Mouse (Mus musculus): ENCODE measurements around the gene Dop1b. TPM values are rescaled to one million over a fixed set of nuclear protein-coding genes. Genes with fewer than 3 reads are reported as not detected.
"Not testable (repeated sequence)": the region's sequence is repeated elsewhere in the genome, so short reads cannot be mapped to it uniquely, and the experiment has no call there.

Gene Dop1b
- total RNA-seq, 2 experiments from 2014 or later, result 28.6 to 48.7 TPM

- H3K27ac ChIP-seq, result peak overlapping the region; percentile 88; the same call in 1 of the 2 replicates
- TF ChIP-seq CTCF (IDR thresholded peaks at IDR 0.05), result no peak
- H3K4me3 ChIP-seq, result no peak overlapping the region
- intact Hi-C loops (cut with DNase I), result no loop called here
- DNase-seq, result no peak
Observed at GRCm38 (mm10) chr16:93817371-93817770, 105.7 kb downstream of the Dop1b start.

GRCm38 (mm10) chr16:93818691-93819324 is 107.1 kb downstream of the Dop1b start:
- Histone ChIP-seq H3K27ac (peak overlapping the region; percentile 52; the same call in 1 of the 2 replicates), H3K4me3 (no peak overlapping the region)
- no peak for DNase-seq
- TF ChIP-seq CTCF (IDR thresholded peaks at IDR 0.05), result no peak
- intact Hi-C loops (cut with DNase I), result no loop called here

DNA sequence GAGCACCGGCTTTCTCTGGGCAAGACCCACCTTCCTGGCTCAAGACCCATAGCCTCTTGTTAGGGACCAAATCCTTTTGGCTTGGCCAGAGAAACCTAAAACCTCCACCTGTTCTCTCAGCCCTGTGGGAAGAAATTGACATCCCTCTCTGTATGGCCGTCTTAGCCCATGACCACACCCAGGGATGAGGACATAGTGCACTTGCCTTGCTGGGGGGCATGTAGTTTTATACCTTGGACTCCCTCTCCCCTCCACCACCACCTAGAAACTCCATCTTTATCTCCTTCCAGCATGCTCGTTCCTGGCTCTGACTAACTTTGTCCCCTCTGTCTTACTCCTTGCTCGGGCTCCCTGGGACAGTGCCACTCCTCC is 107.6 kb downstream of the Dop1b start:
- Histone ChIP-seq H3K4me3 (no peak overlapping the region), H3K27ac (peak overlapping the region; percentile 52; the same call in 1 of the 2 replicates)
- intact Hi-C loops (cut with DNase I), result no loop called here
- DNase-seq, result no peak
- TF ChIP-seq CTCF (IDR thresholded peaks at IDR 0.05), result no peak

- TF ChIP-seq CTCF (IDR thresholded peaks at IDR 0.05), result no peak
- no peak overlapping the region for H3K27ac ChIP-seq
- DNase-seq, result no peak
- intact Hi-C loops (cut with DNase I), result no loop called here
- no peak overlapping the region for H3K4me3 ChIP-seq
Observed at GRCm38 (mm10) chr16:93820040-93820439, 108.3 kb downstream of the Dop1b start.

- no peak for DNase-seq
- no peak for TF ChIP-seq CTCF (IDR thresholded peaks at IDR 0.05)
- Histone ChIP-seq H3K4me3 (no peak overlapping the region), H3K27ac (no peak overlapping the region)
- intact Hi-C loops (cut with DNase I), result no loop called here
Observed at GRCm38 (mm10) chr16:93821706-93822105, 110.0 kb downstream of the Dop1b start.

DNA sequence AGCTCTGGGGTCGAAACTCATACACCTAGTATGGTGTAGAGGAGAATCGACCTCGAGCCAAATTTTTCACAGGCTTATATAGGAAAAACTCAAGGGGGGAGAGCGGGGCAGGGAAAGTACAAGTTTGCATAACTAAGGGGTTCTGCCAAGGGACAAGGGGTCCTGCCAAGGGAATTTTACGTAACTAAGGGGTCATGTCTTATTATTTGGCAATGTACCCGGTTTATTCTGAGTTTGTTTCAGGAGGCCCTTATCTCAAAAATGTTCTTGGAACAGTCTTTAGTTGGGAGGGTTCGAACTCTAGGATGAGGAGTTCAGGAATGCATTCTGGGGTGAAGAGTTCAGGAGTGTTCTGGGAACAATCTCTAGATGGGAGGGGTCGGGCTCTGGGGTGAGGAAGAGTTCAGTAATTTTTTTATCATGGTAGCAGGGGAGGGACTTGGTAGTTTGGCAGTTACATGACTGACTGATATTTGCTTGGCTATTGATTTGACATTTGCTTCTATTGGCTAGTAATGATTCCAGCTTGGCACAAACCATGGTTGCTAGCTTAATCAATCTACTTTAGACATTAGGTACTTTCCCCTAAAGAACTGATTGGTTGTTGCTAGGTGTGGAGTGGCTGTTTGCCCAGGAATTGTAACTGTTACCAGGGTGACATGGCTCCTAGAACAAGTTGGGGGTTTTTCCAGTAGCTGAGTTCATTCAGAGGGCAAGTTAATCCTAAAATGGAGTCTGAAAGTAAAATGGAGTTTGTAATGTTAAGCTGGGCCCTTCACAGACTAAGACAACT is 110.9 kb downstream of the Dop1b start:
- DNase-seq; H3K4me3 ChIP-seq; H3K27ac ChIP-seq; intact Hi-C loops (cut with DNase I): not testable (repeated sequence)

DNA sequence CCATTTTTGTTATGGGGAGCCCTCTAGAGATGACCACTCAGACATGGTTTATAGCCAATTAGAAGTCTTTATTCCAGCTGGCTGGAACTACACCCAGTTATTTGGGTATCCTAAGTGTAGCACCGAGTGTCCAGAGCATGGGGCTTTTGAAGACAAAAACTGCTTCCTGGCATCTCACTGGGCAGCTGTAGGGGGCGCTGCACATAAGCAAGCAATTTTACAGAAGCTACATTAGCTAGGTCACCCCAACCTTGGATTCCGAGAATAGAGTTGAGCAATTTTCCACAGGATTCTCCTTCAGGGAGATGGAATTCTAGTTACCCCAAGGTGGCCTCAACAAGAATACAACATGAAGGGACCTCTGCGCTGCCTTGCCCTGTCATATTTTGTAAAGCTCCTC is 113.1 kb downstream of the Dop1b start:
- peak; percentile 19; the same call in 1 of the 2 replicates for TF ChIP-seq CTCF (IDR thresholded peaks at IDR 0.05)
- intact Hi-C loops (cut with DNase I), result no loop called here

DNA sequence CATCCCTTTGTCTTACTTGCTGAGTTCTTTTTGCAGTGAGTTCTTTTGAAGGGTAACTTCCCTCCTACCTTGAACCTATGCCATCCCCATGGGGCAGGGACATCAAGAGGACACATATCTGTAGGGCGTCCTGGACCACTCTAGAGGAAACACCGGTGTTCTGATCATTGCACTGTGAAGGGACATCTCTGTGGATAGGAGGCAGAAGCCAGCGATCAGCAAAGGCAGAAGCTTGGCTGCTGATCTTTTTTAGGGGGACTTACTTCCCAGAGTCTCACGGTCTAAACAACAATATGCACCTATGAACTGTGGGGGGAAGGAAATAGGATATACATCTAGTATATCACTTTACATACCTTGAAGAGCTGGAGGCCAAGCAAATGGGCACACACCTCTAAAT is 113.8 kb downstream of the Dop1b start:
- no peak for TF ChIP-seq CTCF (IDR thresholded peaks at IDR 0.05)
- DNase-seq, result no peak
- Histone ChIP-seq H3K27ac (no peak overlapping the region), H3K4me3 (no peak overlapping the region)
- intact Hi-C loops (cut with DNase I), result no loop called here

More for the DNA sequence above, 113.1 kb downstream of the Dop1b start:
- H3K4me3 ChIP-seq, result no peak overlapping the region
- no peak for DNase-seq
- no peak overlapping the region for H3K27ac ChIP-seq

GRCm38 (mm10) chr16:93826054-93826453 is 114.3 kb downstream of the Dop1b start:
- H3K27ac ChIP-seq, result no peak overlapping the region
- no peak overlapping the region for H3K4me3 ChIP-seq
- TF ChIP-seq CTCF (IDR thresholded peaks at IDR 0.05), result no peak
- intact Hi-C loops (cut with DNase I), result no loop called here
- DNase-seq, result no peak

DNA sequence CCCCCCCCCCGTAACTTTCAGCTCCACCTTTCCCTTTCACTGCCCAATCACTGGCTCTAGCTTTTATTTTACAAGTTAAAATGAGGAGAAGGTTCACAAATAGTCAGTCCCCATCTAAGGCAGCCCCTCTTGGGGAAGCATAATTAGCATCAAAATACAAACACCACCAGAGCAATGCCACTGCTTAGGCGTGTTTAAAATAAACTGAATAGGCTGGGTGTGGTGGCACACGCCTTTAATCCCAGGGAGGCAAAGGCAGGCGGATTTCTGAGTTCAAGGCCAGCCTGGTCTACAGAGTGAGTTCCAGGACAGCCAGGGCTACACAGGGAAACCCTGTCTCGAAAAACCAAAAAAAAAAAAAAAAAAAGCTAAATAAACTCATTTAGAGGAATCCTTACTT is 114.8 kb downstream of the Dop1b start:
- DNase-seq; intact Hi-C loops (cut with DNase I); H3K4me3 ChIP-seq; H3K27ac ChIP-seq: not testable (repeated sequence)

DNA sequence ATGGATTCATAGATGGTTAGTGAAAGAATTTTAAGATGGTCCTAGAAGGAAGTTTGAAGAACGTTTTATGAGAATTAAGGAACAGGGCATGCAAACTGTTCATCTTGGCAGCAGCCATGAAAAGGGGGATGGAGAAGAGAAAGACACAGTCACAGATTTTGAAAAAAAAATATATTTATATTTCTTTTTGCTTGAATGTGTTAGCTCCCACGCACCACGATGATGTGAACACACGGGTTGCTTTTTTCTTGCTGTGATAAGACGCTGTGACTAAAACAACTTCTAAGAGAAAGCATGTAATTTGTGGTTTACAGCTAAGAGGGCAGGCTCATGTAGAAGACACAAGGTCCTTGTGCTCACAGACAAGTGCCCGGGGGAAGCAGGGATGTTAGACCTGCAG is 115.2 kb downstream of the Dop1b start:
- no peak for TF ChIP-seq CTCF (IDR thresholded peaks at IDR 0.05)
- no peak for DNase-seq
- Histone ChIP-seq H3K4me3 (no peak overlapping the region), H3K27ac (no peak overlapping the region)
- intact Hi-C loops (cut with DNase I), result no loop called here

GRCm38 (mm10) chr16:93829526-93829925 is 117.8 kb downstream of the Dop1b start:
- DNase-seq, result no peak
- intact Hi-C loops (cut with DNase I), result no loop called here
- no peak for TF ChIP-seq CTCF (IDR thresholded peaks at IDR 0.05)

GRCm38 (mm10) chr16:93830071-93830470 is 118.4 kb downstream of the Dop1b start:
- TF ChIP-seq CTCF (IDR thresholded peaks at IDR 0.05), result no peak
- intact Hi-C loops (cut with DNase I), result no loop called here
- Histone ChIP-seq H3K27ac (no peak overlapping the region), H3K4me3 (no peak overlapping the region)
- no peak for DNase-seq

More at GRCm38 (mm10) chr16:93829526-93829925, 117.8 kb downstream of the Dop1b start:
- H3K27ac ChIP-seq, result no peak overlapping the region
- no peak overlapping the region for H3K4me3 ChIP-seq

All from gastrocnemius, adult 2 months (tissue).